Mouse (Mus musculus) megakaryocyte, embryonic 14.5 days (primary cell): ENCODE measurements around the gene Tst. TPM values are rescaled to one million over a fixed set of nuclear protein-coding genes. Genes with fewer than 3 reads are reported as not detected.
A peak's percentile ranks its signal among the peaks of the same experiment; 100 is the strongest.

ENCODE experiments used
- H3K27me3 ChIP-seq: replicated peaks from 2 replicates; pipeline ENCODE3; 2012; ENCODE audit warnings: inconsistent platforms
- H3K36me3 ChIP-seq: replicated peaks from 2 replicates; pipeline ENCODE3; 2012; ENCODE audit warnings: low read length, inconsistent platforms, mixed read lengths
- H3K4me1 ChIP-seq: 2 replicates; pipeline ENCODE4 v1.6.1; 2012; ENCODE audit warnings: inconsistent platforms
- H3K4me3 ChIP-seq: replicated peaks from 2 replicates; pipeline ENCODE3; 2012; ENCODE audit warnings: moderate library complexity, mild to moderate bottlenecking, inconsistent platforms
- H3K9me3 ChIP-seq: 2 replicates; pipeline ENCODE4 v1.6.1; 2012; ENCODE audit warnings: inconsistent platforms
- FLI1 ChIP-seq: IDR thresholded peaks from 2 replicates; pipeline ENCODE4 v1.6.1; 2012; ENCODE audit warnings: low read length, inconsistent platforms, mixed read lengths
- GATA1 ChIP-seq: IDR thresholded peaks from 3 replicates; pipeline ENCODE4 v1.6.1; 2012; ENCODE audit warnings: mixed read lengths, low read length, inconsistent platforms, borderline replicate concordance
- polyA plus RNA-seq: library from polyadenylated mRNA; stranded (reverse); fragments of >175 nt; gene quantifications from 2 replicates; pipeline ENCODE4 v1.2.3, GENCODE M21; 2012; ENCODE audit warnings: low replicate concordance; ENCODE audit not compliant: insufficient read depth

Gene Tst
- polyA plus RNA-seq, 1 experiment = 6.3 TPM

GRCm38 (mm10) chr15:78414157-78414556, 8.4 kb upstream of the Tst start:
- no peak overlapping the region for H3K4me3 ChIP-seq

DNA sequence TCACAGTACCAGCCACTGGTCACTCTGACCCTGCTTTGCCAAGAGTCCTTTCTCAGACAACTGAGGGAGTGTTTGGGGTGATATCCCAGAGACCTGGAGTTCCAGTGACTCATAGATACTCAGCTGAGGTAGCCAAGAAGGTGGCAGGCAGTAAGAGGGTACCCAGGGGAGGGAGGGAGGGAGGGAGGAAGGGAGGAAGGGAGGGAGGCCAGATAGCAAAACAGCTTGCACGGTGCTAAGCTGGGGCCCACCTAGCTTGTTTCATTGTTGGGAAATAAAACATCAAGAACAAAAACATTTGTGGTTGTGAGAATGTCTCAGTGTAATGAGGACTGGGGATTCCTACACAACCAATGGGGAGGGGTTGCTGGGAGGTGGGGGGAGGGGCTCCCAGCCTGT, 8.0 kb upstream of the Tst start:
- H3K4me3 ChIP-seq = no peak overlapping the region
- H3K4me1 ChIP-seq = peaks cover 37% of the 10 kb centered on the region
- peaks cover 33% of the 10 kb centered on the region for H3K27me3 ChIP-seq
- TF ChIP-seq FLI1 (no peak), GATA1 (no peak)
- no peaks in the 10 kb centered on the region for H3K9me3 ChIP-seq
- H3K36me3 ChIP-seq = peaks cover 46% of the 10 kb centered on the region

More at GRCm38 (mm10) chr15:78414157-78414556, 8.4 kb upstream of the Tst start:
- H3K27me3 ChIP-seq = peaks cover 37% of the 10 kb centered on the region
- H3K36me3 ChIP-seq = peaks cover 46% of the 10 kb centered on the region
- peaks cover 37% of the 10 kb centered on the region for H3K4me1 ChIP-seq
- H3K9me3 ChIP-seq = no peaks in the 10 kb centered on the region
- TF ChIP-seq GATA1 = no peak
- no peak for TF ChIP-seq FLI1

GRCm38 (mm10) chr15:78413083-78413718, 7.5 kb upstream of the Tst start:
- no peak for TF ChIP-seq GATA1
- TF ChIP-seq FLI1 = no peak
- Histone ChIP-seq H3K4me3 (peak overlapping the region; percentile 0), H3K27me3 (peaks cover 32% of the 10 kb centered on the region), H3K36me3 (peaks cover 46% of the 10 kb centered on the region), H3K4me1 (peaks cover 38% of the 10 kb centered on the region), H3K9me3 (no peaks in the 10 kb centered on the region)

DNA sequence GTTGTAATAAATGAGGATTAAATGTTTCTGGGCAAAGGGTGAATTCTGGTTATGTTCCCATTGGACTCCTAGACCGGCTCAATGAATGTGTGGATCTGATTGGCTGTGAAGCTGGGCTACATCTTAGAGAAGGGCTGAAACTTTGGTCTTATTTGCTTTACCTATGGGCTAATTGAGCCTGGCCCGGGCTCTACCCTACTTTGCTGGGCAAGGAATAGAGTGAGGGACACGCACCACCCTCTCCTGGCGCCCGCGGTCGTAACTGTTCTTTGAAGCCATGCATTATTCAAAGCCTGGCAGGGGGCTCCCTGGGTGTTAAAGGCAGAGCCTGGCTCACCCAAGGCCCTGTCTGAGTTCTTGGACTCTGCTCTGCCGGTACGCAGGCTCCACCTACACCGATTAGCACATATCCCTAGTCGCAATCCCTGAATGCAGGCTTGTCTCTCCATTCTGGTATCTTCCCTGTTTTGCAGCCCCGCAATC, 3.9 kb upstream of the Tst start:
- no peak for TF ChIP-seq GATA1
- no peak for TF ChIP-seq FLI1
- Histone ChIP-seq H3K4me1 (peaks cover 69% of the 10 kb centered on the region), H3K9me3 (no peaks in the 10 kb centered on the region), H3K36me3 (peaks cover 46% of the 10 kb centered on the region), H3K4me3 (no peak overlapping the region), H3K27me3 (peaks cover 17% of the 10 kb centered on the region)

DNA sequence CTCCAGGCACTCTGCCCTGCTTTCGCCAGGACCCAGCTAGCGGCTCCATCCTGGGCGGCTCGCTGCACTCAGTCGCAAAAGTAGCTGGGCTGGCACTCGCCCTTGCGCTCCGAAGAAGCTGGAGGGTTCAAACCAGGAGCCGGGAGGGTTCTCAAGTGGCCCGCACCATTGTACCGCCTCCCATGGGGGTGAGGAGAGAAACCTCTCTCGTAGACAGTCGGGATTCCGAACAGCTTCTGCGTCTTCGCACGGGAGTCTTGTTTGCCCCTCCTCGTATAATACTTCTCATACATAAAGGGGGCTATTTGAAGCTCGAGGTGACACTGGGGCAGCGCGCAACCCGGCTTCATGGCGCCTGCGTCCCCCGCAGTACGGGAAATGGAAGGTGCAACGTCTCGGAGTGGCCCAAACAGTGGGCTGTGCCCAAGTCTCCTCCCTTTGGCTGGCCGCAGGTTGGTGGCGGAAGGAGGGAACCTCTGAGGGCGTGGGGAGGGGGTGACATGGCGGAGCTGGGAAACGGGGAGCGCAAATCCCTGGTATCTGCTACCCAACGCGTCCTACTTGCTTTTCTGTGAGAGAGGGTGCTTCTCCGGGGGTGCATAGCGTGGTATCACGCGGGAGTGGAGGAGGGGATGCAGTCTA, 707 bp upstream of the Tst start, which contains the start of gene Mpst:
Mpst (plus strand) TSS at position 124 of the 642 bp plus-strand sequence.
- no peaks in the 10 kb centered on the region for H3K9me3 ChIP-seq
- H3K36me3 ChIP-seq = peaks cover 18% of the 10 kb centered on the region
- peaks cover 5% of the 10 kb centered on the region for H3K27me3 ChIP-seq
- TF ChIP-seq GATA1 = no peak
- H3K4me1 ChIP-seq = peaks cover 71% of the 10 kb centered on the region
- H3K4me3 ChIP-seq = peak within 1 kb of the TSS; percentile 96

DNA sequence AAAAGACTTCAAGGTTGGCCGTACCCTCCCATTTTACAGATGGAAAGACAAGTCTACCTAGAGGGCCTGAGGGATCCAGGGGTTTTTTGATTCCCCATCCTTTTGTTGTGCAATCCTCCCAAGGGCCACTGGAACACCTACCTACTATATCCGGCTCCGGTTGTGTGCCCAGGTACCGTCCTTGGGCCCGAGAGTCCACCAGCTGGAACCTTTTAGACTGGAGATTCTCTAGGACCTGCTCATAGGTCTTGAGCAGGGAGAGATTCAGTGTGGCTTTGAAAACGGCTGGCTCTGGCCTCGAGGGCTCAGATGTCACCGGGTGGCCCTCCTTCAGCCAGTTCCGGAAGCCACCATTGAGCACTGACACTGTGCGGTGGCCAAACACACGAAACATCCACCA, 609 bp downstream of the Tst start:
- Histone ChIP-seq H3K9me3 (no peaks in the 10 kb centered on the region), H3K27me3 (peaks cover 3% of the 10 kb centered on the region), H3K4me3 (peak overlapping the region; percentile 96), H3K36me3 (peaks cover 5% of the 10 kb centered on the region), H3K4me1 (peaks cover 73% of the 10 kb centered on the region)
- no peak for TF ChIP-seq FLI1
- no peak for TF ChIP-seq GATA1

GRCm38 (mm10) chr15:78403896-78404295, 1.8 kb downstream of the Tst start:
- Histone ChIP-seq H3K4me3 (peak overlapping the region; percentile 34), H3K9me3 (no peaks in the 10 kb centered on the region), H3K27me3 (peaks cover 4% of the 10 kb centered on the region), H3K4me1 (peaks cover 73% of the 10 kb centered on the region), H3K36me3 (peaks cover 6% of the 10 kb centered on the region)
- TF ChIP-seq FLI1 = no peak

DNA sequence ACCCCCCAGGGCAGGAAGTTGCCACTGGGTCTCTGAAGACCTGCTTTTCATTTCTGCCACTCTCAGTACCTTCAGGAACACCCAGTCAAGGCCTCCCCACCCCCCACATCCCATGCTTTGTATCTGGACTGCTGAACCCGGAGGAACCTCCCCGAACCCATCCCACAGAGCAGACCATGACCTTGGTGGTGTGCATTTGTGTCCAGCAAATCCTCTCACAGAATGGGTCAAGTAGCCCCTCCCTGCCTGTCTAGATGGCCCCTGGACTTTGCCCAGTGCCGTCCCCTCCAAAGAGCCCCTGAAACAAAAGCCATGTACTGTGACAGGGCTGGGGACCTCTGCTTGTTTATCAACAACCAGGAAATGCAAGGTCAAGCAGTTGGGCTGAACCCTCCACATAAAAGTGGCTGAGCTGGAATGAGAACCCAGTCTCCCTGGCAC, 2.4 kb downstream of the Tst start:
- Histone ChIP-seq H3K9me3 (no peaks in the 10 kb centered on the region), H3K4me1 (peaks cover 75% of the 10 kb centered on the region), H3K4me3 (peak overlapping the region; percentile 15), H3K36me3 (peaks cover 6% of the 10 kb centered on the region), H3K27me3 (peaks cover 7% of the 10 kb centered on the region)
- TF ChIP-seq GATA1 (no peak), FLI1 (no peak)

- TF ChIP-seq FLI1 (no peak), GATA1 (no peak)
- Histone ChIP-seq H3K9me3 (no peaks in the 10 kb centered on the region), H3K4me1 (peaks cover 72% of the 10 kb centered on the region), H3K27me3 (peaks cover 13% of the 10 kb centered on the region), H3K4me3 (no peak overlapping the region), H3K36me3 (peaks cover 6% of the 10 kb centered on the region)
Measured at GRCm38 (mm10) chr15:78402423-78402822, 3.3 kb downstream of the Tst start.

DNA sequence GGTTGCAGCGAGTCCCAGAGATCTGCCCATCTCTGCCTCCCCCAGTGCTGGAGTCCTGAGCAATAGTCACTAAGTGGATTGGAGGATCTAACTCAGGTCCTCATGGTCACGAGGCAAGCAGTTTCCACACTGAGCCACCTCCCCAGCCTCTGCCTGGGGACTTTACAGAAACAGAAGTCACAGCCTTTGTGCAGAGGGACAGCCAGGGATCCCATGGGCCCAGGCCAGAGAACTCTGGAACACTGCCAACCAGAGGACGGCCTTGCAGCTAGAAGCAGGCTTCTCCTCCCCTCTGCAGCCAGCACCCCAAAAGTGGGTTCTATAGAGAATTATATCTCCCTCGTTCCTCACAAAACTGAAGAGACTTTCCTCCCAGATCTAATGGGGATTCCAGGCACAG, 3.8 kb downstream of the Tst start:
- H3K36me3 ChIP-seq = peaks cover 6% of the 10 kb centered on the region
- peak overlapping the region; percentile 79 for H3K4me3 ChIP-seq
- no peak for TF ChIP-seq GATA1
- TF ChIP-seq FLI1 = no peak
- H3K4me1 ChIP-seq = peaks cover 71% of the 10 kb centered on the region
- H3K27me3 ChIP-seq = peaks cover 17% of the 10 kb centered on the region
- H3K9me3 ChIP-seq = no peaks in the 10 kb centered on the region
